Mouse (Mus musculus): ENCODE results near the gene Gm10842. TPM values are rescaled to one million over a fixed set of nuclear protein-coding genes. Genes with fewer than 3 reads are reported as not detected.

Gm10842 gene
- total and polyA plus RNA-seq, 3 experiments: not detected

DNA sequence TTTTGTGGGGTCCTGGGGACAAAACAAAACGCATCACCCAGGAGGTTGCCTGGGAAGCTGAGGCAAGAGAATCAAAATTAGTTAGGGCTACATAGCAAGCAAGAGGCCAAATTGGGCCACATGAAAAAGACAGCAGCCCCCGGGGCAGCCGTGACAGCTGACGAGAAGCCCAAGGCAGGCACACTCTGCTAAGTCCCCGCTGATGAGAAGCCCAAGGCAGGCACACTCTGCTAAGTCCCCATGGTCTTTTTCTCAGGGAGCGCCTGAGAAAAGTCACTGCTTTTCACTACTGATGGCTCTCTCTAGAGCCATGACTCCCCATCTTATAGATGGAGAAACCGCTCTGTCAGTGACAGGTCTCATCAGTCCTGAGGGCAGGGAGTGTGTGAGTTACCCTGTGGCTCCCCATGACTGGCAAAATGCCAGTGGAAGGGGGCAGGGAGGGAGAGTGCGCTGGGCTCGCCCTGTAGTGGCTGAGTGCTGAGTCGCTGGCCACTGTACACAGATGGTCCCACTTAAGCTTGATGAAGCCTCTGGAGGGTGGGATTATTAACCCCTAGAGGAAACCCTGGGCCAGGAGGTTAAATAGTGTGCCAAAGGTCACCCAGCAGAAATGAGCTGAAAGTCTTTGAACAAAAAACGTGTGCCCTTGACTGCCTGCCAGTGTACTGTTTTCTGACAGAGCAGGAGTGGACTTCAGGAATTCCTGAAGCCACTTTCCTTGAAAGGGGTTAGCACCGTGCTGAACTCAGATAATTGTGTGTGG lies 6.6 kb downstream of the Gm10842 start:
- peak; percentile 76 for DNase-seq

DNA sequence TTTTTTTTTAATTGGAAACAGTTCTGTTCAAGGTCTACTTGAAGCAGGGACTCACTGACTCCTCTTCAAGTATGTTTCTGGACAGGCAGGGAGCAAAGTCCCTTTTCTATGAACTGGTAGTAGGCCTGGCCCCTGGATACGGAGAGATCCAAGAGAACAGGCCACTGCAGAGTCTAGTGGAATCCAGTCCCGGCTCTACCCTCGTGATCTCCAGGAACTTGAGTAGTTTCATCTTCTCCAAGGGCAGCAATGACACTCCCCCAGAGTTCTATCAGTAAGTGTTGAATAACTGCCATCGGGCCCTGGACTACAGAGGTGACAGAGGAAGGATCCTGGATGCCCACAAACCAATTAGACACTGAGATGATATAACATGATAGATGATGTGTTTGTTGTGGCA lies 9.2 kb downstream of the Gm10842 start:
- no peak for DNase-seq

- no peak for DNase-seq
These were observed 10.1 kb downstream of the Gm10842 start for GRCm38 (mm10) chr11:105156748-105157267.

DNA sequence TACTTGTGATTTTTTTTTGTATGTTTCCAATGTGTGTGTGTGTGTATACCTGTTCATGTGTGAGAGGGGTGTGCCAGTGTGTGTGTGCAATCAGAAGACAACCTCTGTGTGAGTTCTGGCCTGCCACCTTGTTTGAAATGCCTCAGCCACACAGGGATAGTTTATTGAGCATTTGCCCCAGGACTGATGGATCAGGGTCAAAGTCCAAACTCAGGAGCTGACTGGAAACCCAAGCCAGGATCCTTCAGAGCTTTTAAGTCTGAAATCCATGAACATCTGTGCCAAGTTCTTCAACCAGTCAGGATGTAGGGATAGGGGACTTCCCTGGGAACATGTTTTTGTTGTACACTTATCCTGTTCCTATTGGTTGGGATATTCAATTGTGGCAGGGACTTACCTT lies 11.4 kb downstream of the Gm10842 start:
- no peak for DNase-seq

- no peak for DNase-seq
These were observed 13.1 kb downstream of the Gm10842 start for GRCm38 (mm10) chr11:105159673-105160360.

- DNase-seq: no peak
These were observed 14.7 kb downstream of the Gm10842 start for GRCm38 (mm10) chr11:105161411-105161810.

DNA sequence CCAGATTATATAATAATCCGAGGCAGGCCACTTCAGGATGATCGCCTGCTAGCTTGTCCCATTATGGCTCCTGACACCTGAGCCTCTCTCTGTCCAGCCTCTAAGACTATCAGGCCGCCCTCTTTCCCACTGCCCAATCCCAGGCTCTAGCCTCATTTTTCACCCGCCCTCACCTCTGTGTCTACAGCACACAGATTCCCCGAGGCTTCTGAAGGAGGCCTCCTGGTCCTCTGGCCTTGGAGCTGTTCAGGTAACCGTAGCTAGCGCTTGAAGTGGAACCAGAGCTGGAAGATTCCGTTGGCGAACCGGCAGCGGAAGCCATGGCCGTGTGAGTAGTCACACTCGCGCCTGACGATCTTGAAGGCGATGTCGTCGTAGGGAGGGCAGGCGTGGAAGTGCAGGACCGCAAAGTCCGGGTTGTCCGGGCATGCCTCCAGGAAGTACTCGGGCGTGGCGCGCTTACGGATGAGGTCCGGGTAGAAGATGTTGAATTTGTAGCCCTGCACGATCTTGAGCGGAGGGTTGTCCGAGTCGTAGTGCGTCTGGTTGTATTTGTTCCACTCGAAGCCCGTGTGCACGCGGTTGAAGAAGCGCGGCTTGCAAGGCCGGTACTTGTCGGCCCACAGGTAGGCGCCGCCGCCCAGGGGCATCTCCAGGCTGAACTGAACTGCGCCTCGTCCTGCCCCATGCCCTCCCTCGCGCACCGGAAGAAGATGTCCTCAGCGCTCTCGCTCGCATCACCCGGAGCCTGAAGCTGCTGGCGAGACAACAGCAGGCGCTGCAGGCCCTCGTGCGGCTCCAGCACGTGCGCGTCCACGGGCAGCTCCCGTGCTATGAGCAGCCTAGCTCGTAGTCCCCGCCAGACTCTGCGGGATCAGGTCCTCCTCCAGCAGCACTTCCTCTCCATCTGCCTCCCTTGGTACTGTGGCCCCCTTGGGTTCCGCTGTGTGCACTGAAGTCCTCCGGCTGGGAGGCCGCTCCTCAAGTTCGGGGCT lies 18.1 kb downstream of the Gm10842 start:
- no peak for DNase-seq

DNA sequence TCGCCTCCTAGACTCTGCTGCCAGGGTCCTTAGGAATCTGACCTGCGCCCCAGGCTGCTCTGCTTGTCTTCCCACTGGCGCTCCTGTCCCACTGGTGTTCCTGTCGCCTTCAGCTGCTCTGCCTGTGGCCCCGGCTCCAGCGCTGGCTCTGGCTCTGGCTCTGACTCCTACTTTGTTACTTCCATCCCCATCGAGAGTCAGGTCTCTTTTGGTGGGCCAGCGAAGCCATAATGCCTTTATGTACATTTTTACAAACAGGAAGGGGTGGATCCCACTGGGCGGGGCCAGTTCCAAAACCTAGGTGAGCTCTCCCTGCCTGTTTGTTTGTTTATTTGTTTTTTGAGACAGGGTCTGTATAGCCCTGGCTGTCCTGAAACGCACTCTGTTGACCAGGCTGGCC lies 20.1 kb downstream of the Gm10842 start:
- DNase-seq: no peak

GRCm38 (mm10) chr11:105178516-105178915 lies 31.8 kb downstream of the Gm10842 start, which contains the start of gene Tlk2:
Gene Tlk2, plus strand, starts transcription at chr11:105178807.
- no peak for DNase-seq

- DNase-seq: no peak
These were observed 32.8 kb downstream of the Gm10842 start for GRCm38 (mm10) chr11:105179523-105179922.

GRCm38 (mm10) chr11:105180471-105181091 lies 33.9 kb downstream of the Gm10842 start:
- peak; percentile 59 for DNase-seq

DNA sequence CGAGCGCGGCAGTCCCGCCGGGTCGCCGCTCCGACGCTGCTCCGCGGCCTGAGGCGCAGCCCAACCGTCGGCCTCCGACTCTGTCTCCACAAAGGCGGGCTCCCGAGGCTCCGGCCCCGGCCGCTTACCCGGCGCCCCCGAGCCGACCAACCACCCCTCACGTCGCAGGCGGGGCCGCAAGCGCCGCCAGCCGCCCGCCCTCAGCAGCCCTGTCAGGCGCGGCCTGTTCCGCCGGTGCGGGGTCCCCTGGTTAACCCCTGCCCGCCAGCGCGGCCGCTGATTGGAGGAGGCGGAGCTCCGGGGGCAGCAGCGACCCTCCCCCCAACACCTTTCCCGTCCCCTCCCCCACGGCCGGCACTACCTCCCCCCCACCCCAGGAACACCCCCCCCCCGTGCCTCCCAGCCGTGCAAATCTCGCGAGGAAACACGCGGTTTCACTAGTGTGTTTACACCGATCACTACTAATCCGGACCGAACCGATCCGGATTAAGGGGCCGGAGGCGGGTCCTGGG lies 34.5 kb downstream of the Gm10842 start:
- DNase-seq: peak; percentile 95

DNA sequence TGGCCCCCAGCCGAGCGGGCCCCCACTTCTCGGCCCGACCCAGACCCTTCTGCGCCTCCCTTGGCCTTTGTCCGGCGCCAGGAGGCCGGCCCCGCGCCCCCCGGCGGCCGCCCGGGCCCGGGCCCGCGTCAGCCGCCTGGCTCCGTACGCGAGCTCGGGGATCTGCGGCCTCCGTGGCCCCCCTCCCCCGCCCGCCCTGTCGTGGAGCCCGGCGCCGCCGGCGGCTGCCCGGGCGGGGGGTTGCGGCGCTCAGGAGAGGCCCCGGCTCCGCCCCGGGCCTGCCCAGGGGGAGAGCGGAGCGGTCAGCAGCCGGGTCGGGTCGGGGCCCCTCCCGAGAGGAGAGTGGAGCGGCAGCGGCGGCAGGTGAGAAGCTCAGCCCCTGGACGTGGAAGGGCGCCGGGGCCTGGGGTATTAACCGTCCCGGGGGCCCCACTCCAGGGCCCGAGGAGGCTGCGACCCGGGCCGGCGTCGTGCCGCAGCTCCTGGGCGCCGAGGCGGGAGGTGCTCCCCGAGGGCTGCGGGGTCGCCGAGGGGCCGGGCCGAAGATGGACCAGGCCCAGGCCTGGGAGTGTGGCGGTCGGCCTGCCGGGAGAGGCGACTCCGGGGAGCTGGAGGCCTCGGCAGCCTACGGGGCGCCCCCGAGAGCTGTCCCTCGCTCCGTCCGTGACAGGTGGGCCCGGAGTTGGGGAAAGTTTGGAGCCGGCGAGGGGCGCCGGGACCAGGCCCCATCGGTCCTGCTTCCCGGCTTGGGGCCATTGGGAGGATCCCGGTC lies 35.2 kb downstream of the Gm10842 start:
- peak; percentile 77 for DNase-seq

GRCm38 (mm10) chr11:105182461-105182855 lies 35.8 kb downstream of the Gm10842 start:
- no peak for DNase-seq

DNA sequence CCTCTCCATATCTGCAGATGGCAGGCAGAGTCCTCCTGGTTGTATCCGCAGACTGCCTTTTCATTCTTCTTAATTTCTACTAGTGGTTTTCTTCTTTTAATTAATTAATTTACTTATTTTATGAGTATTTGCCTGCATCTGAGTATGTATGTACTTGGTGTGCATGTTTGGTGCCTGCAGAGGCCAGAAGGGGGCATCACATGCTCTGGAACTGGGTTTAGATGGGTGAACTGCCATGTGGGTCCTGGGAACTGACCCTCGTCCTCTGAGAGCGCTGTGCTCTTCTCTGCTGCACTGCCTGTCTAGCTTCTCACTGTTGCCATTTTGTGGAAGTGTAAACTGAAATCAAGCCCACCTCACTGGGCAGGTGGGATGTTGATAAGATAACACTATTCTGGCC lies 38.0 kb downstream of the Gm10842 start:
- DNase-seq: no peak

DNA sequence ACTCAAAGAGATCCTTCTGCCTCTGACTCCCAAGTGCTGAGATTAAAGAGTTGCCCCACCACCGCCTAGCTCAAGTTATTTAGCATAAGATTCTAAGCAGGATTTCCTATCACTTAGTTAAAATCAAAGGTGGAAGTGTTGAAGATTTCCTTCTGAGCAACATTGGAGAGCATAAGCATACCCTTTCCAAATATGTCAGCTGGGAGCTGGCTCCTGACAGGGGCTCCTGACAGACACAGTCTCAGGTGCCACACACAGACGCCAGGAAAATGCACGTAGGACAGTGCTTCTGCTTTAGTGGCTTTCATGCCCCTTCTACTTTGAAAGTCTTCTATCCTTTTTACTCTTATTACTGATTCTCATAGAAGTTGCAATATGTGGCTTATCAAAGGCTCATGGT lies 45.5 kb downstream of the Gm10842 start:
- no peak for DNase-seq

Measured in adrenal gland, adult 2 months (tissue).